Mouse (Mus musculus) neural tube, embryonic 14.5 days (tissue): Measurements from ENCODE around the gene Flrt3. TPM values are rescaled to one million over a fixed set of nuclear protein-coding genes. Genes with fewer than 3 reads are reported as not detected.

ENCODE experiments used
- ATAC-seq: fragments of 200-750 bp; cut with Nextera tagmentation; 2 replicates; pipeline ENCODE4 v1.8.0; 2017; ENCODE audit warnings: low read depth, mild to moderate bottlenecking, moderate TSS enrichment, moderate library complexity
- H3K27ac ChIP-seq: fragments of 300-500 bp; sonication (generic); 2 replicates; pipeline ENCODE4 v1.5.1; 2014; ENCODE audit warnings: low read depth, mild to moderate bottlenecking, control low read depth, low read length, moderate library complexity, mixed read lengths
- H3K27me3 ChIP-seq: fragments of 300-500 bp; sonication (generic); 2 replicates; pipeline ENCODE4 v1.6.1; 2014; ENCODE audit warnings: low read length; ENCODE audit not compliant: control insufficient read depth, insufficient read depth
- H3K36me3 ChIP-seq: fragments of 300-500 bp; sonication (generic); 2 replicates; pipeline ENCODE4 v1.6.1; 2014; ENCODE audit warnings: low read length, mixed read lengths; ENCODE audit not compliant: control insufficient read depth, insufficient read depth
- H3K4me1 ChIP-seq: fragments of 300-500 bp; sonication (generic); 2 replicates; pipeline ENCODE4 v1.6.1; 2014; ENCODE audit warnings: low read length; ENCODE audit not compliant: control insufficient read depth, insufficient read depth
- H3K4me2 ChIP-seq: fragments of 300-500 bp; sonication (generic); 2 replicates; pipeline ENCODE4 v1.6.1; 2014; ENCODE audit warnings: mild to moderate bottlenecking, low read depth, low read length, control low read depth
- H3K4me3 ChIP-seq: fragments of 300-500 bp; sonication (generic); 2 replicates; pipeline ENCODE4 v1.5.1; 2014; ENCODE audit warnings: low read depth, low read length, control low read depth, mixed read lengths
- H3K9ac ChIP-seq: fragments of 300-500 bp; sonication (generic); replicated peaks from 2 replicates; pipeline ENCODE4 v1.6.1; 2014; ENCODE audit warnings: low read depth, mild to moderate bottlenecking, control low read depth, low read length, mixed read lengths
- H3K9me3 ChIP-seq: fragments of 300-500 bp; sonication (generic); 2 replicates; pipeline ENCODE4 v1.6.1; 2016; ENCODE audit warnings: low read length; ENCODE audit not compliant: control insufficient read depth
- WGBS: fragments of 180-500 bp; shearing (Covaris S2); extraction: QIAGEN DNeasy Blood & Tissue Kit; methylation state at CpG from one replicate; pipeline ENCODE4 v1.1.7; 2014; 5-methylcytosine and 5-hydroxymethylcytosine counted together
- polyA plus RNA-seq: library from polyadenylated mRNA; unstranded; fragments of >200 nt; fragmentation: Nextera tagmentation; extraction: Ambion mirVana; gene quantifications from 2 replicates; pipeline ENCODE4 v1.2.1, GENCODE M21; 2014

The Flrt3 gene
- polyA plus RNA-seq: 53.4 and 53.7 TPM in 2 replicates

GRCm38 (mm10) chr2:140670963-140671702 is at the start of gene Flrt3:
TSS of gene Flrt3 (minus strand) at chr2:140671469.
- Histone ChIP-seq H3K4me3 (peak within 1 kb of the TSS; percentile 56), H3K9ac (peak within 1 kb of the TSS; percentile 69), H3K36me3 (no peaks in the 10 kb centered on the region), H3K27ac (peak within 1 kb of the TSS; percentile 81), H3K4me2 (peak within 1 kb of the TSS; percentile 61), H3K9me3 (no peaks in the 10 kb centered on the region), H3K4me1 (peaks cover 8% of the 10 kb centered on the region; the same call in 1 of the 2 replicates), H3K27me3 (no peaks in the 10 kb centered on the region)
- under 1% methylated on average over 26 of the region's 26 CpGs for whole genome bisulfite sequencing
- peak; percentile 99 for ATAC-seq

GRCm38 (mm10) chr2:140717407-140717806 is 46.1 kb upstream of the Flrt3 start:
- Histone ChIP-seq H3K4me1 (no peaks in the 10 kb centered on the region), H3K36me3 (no peaks in the 10 kb centered on the region), H3K9ac (no peak overlapping the region), H3K27me3 (no peaks in the 10 kb centered on the region), H3K9me3 (no peaks in the 10 kb centered on the region), H3K4me3 (no peak overlapping the region), H3K27ac (no peak overlapping the region), H3K4me2 (no peak overlapping the region)
- ATAC-seq: no peak
- 88% methylated on average over 9 of the region's 9 CpGs for WGBS

GRCm38 (mm10) chr2:140715822-140716221 is 44.6 kb upstream of the Flrt3 start:
- 89% methylated on average over 4 of the region's 4 CpGs for WGBS
- H3K4me2 ChIP-seq: no peak overlapping the region
- no peaks in the 10 kb centered on the region for H3K36me3 ChIP-seq
- H3K4me3 ChIP-seq: no peak overlapping the region
- H3K9me3 ChIP-seq: no peaks in the 10 kb centered on the region
- H3K9ac ChIP-seq: no peak overlapping the region
- no peaks in the 10 kb centered on the region for H3K27me3 ChIP-seq
- no peak overlapping the region for H3K27ac ChIP-seq
- no peaks in the 10 kb centered on the region for H3K4me1 ChIP-seq
- no peak for ATAC-seq

- H3K9ac ChIP-seq: no peak overlapping the region
- H3K4me1 ChIP-seq: 0 out of 2 replicates have a peak, but pooled peaks cover 3% of the 10 kb centered on the region
- H3K9me3 ChIP-seq: no peaks in the 10 kb centered on the region
- no peak overlapping the region for H3K27ac ChIP-seq
- H3K4me2 ChIP-seq: no peak overlapping the region
- no peaks in the 10 kb centered on the region for H3K36me3 ChIP-seq
- H3K27me3 ChIP-seq: no peaks in the 10 kb centered on the region
- H3K4me3 ChIP-seq: no peak overlapping the region
- WGBS: 85% methylated on average over 5 of the region's 5 CpGs
- no peak for ATAC-seq
These were observed 36.3 kb upstream of the Flrt3 start for GRCm38 (mm10) chr2:140707550-140707949.

GRCm38 (mm10) chr2:140705278-140705677 is 34.0 kb upstream of the Flrt3 start:
- no peak for ATAC-seq
- no peak overlapping the region for H3K9ac ChIP-seq
- WGBS: 6% methylated on average over 2 of the region's 2 CpGs

GRCm38 (mm10) chr2:140704146-140704545 is 32.9 kb upstream of the Flrt3 start:
- H3K36me3 ChIP-seq: no peaks in the 10 kb centered on the region
- H3K9me3 ChIP-seq: no peaks in the 10 kb centered on the region
- no peak overlapping the region for H3K27ac ChIP-seq
- 19% methylated on average over 3 of the region's 3 CpGs for WGBS
- 0 out of 2 replicates have a peak, but pooled peaks cover 3% of the 10 kb centered on the region for H3K4me1 ChIP-seq
- H3K4me2 ChIP-seq: no peak overlapping the region
- no peak for ATAC-seq
- no peaks in the 10 kb centered on the region for H3K27me3 ChIP-seq
- no peak overlapping the region for H3K4me3 ChIP-seq
- no peak overlapping the region for H3K9ac ChIP-seq

More at GRCm38 (mm10) chr2:140705278-140705677, 34.0 kb upstream of the Flrt3 start:
- Histone ChIP-seq H3K36me3 (no peaks in the 10 kb centered on the region), H3K9me3 (no peaks in the 10 kb centered on the region), H3K27me3 (no peaks in the 10 kb centered on the region), H3K4me2 (no peak overlapping the region), H3K4me3 (no peak overlapping the region), H3K27ac (no peak overlapping the region), H3K4me1 (0 out of 2 replicates have a peak, but pooled peaks cover 3% of the 10 kb centered on the region)

GRCm38 (mm10) chr2:140703377-140703776 is 32.1 kb upstream of the Flrt3 start:
- ATAC-seq: no peak
- H3K36me3 ChIP-seq: no peaks in the 10 kb centered on the region
- H3K4me1 ChIP-seq: 0 out of 2 replicates have a peak, but pooled peaks cover 3% of the 10 kb centered on the region
- 44% methylated on average over 4 of the region's 4 CpGs for WGBS
- no peak overlapping the region for H3K4me3 ChIP-seq
- no peaks in the 10 kb centered on the region for H3K9me3 ChIP-seq
- no peak overlapping the region for H3K4me2 ChIP-seq
- no peaks in the 10 kb centered on the region for H3K27me3 ChIP-seq
- no peak overlapping the region for H3K27ac ChIP-seq
- no peak overlapping the region for H3K9ac ChIP-seq

- H3K4me3 ChIP-seq: no peak overlapping the region
- no peak for ATAC-seq
- no peaks in the 10 kb centered on the region for H3K9me3 ChIP-seq
- H3K27me3 ChIP-seq: no peaks in the 10 kb centered on the region
- WGBS: 17% methylated on average over 3 of the region's 3 CpGs
- H3K4me2 ChIP-seq: no peak overlapping the region
- H3K9ac ChIP-seq: no peak overlapping the region
- no peak overlapping the region for H3K27ac ChIP-seq
- no peaks in the 10 kb centered on the region for H3K36me3 ChIP-seq
- H3K4me1 ChIP-seq: no peaks in the 10 kb centered on the region
These were observed 27.3 kb upstream of the Flrt3 start for GRCm38 (mm10) chr2:140698585-140698984.

- H3K36me3 ChIP-seq: no peaks in the 10 kb centered on the region
- H3K4me2 ChIP-seq: no peak overlapping the region
- no peak overlapping the region for H3K27ac ChIP-seq
- H3K9ac ChIP-seq: no peak overlapping the region
- no peak overlapping the region for H3K4me3 ChIP-seq
- H3K4me1 ChIP-seq: no peaks in the 10 kb centered on the region
- no peak for ATAC-seq
- no peaks in the 10 kb centered on the region for H3K9me3 ChIP-seq
- 92% methylated on average over 5 of the region's 5 CpGs for WGBS
- no peaks in the 10 kb centered on the region for H3K27me3 ChIP-seq
These were observed 22.6 kb upstream of the Flrt3 start for GRCm38 (mm10) chr2:140693845-140694244.
